Mouse (Mus musculus) layer of hippocampus, postnatal 25 days (tissue): ENCODE measurements around the gene Tprn. TPM values are rescaled to one million over a fixed set of nuclear protein-coding genes. Genes with fewer than 3 reads are reported as not detected.
"Not testable (repeated sequence)": the region's sequence is repeated elsewhere in the genome, so short reads cannot be mapped to it uniquely, and the experiment has no call there.

Source experiments
- DNase-seq, 2 experiments: peaks; one replicate each; pipeline ENCODE4 v3.0.0; 2022; ENCODE audit warnings: mixed read lengths in 2 of 2, low spot score in 1 of 2; ENCODE audit errors: extremely low spot score in 1 of 2
- total RNA-seq, 2 experiments: library from RNA; stranded (reverse); gene quantifications; 2 replicates each; pipeline ENCODE4 v1.2.3; 2021

Gene Tprn
- total RNA-seq, 2 experiments from 2014 or later, result 27.0 to 29.4 TPM

- no peak for DNase-seq
Observed at GRCm38 (mm10) chr2:25234551-25235220, 27.7 kb upstream of the Tprn start.

GRCm38 (mm10) chr2:25236614-25237013 lies 25.8 kb upstream of the Tprn start, which contains the start of gene Rnf224:
Gene Rnf224 (minus strand): TSS chr2:25236787.
- DNase-seq, result no peak

GRCm38 (mm10) chr2:25237522-25237921 lies 24.9 kb upstream of the Tprn start:
- no peak for DNase-seq

GRCm38 (mm10) chr2:25238106-25238505 lies 24.3 kb upstream of the Tprn start:
- no peak for DNase-seq

- no peak for DNase-seq
Observed at GRCm38 (mm10) chr2:25239766-25240165, 22.7 kb upstream of the Tprn start.

- DNase-seq, result no peak
Observed at GRCm38 (mm10) chr2:25240310-25240709, 22.1 kb upstream of the Tprn start.

GRCm38 (mm10) chr2:25240723-25241437 lies 21.5 kb upstream of the Tprn start:
- DNase-seq, result peak; percentile 36 to 46

- no peak for DNase-seq
Observed at GRCm38 (mm10) chr2:25241438-25241775, 21.0 kb upstream of the Tprn start.

GRCm38 (mm10) chr2:25242101-25242506 lies 20.3 kb upstream of the Tprn start, which contains the start of the genes Rnf208 and Cysrt1:
Gene Rnf208 (plus strand): TSS chr2:25242255.
Gene Cysrt1 (minus strand): TSS chr2:25242452.
- peak in 1 of 2 experiments; percentile 44 for DNase-seq

GRCm38 (mm10) chr2:25243342-25243741 lies 19.1 kb upstream of the Tprn start:
- DNase-seq, result no peak

- DNase-seq, result no peak
Observed at GRCm38 (mm10) chr2:25244144-25244543, 18.3 kb upstream of the Tprn start.

- DNase-seq, result no peak
Observed at GRCm38 (mm10) chr2:25246183-25247072, 16.0 kb upstream of the Tprn start, which contains the start of gene AL732309.1. Gene AL732309.1 (minus strand): TSS chr2:25246863.

- no peak for DNase-seq
Observed at GRCm38 (mm10) chr2:25252331-25252730, 10.1 kb upstream of the Tprn start.

- DNase-seq, result peak; percentile 84 to 90
Observed at GRCm38 (mm10) chr2:25255284-25255779, 7.1 kb upstream of the Tprn start, which contains the start of gene Tmem203. Gene Tmem203 (plus strand): TSS chr2:25255439.

GRCm38 (mm10) chr2:25256443-25257109 lies 5.8 kb upstream of the Tprn start:
- DNase-seq, result peak in 1 of 2 experiments; percentile 48

GRCm38 (mm10) chr2:25257250-25257649 lies 5.2 kb upstream of the Tprn start:
- not testable (repeated sequence) for DNase-seq

GRCm38 (mm10) chr2:25258887-25259286 lies 3.5 kb upstream of the Tprn start:
- no peak for DNase-seq

GRCm38 (mm10) chr2:25261870-25262269 lies 548 bp upstream of the Tprn start:
- no peak for DNase-seq

GRCm38 (mm10) chr2:25262795-25263622 lies 591 bp downstream of the Tprn start:
- DNase-seq, result no peak
